Mouse (Mus musculus) hindbrain, embryonic 11.5 days (tissue): ENCODE data around the gene Eng. TPM values are rescaled to one million over a fixed set of nuclear protein-coding genes. Genes with fewer than 3 reads are reported as not detected.

Experiments
- ATAC-seq: fragments of 200-750 bp; cut with Nextera tagmentation; 2 replicates; pipeline ENCODE4 v1.8.0; 2017; ENCODE audit warnings: mild to moderate bottlenecking, moderate TSS enrichment, moderate library complexity; ENCODE audit not compliant: low FRiP score
- DNase-seq: peaks from one replicate; pipeline ENCODE4 v3.0.0-alpha.2; 2015; ENCODE audit warnings: low spot score
- H3K27ac ChIP-seq: fragments of 300-500 bp; sonication (generic); 2 replicates; pipeline ENCODE4 v1.5.1; 2014; ENCODE audit warnings: mild to moderate bottlenecking, low read depth, low read length
- H3K27me3 ChIP-seq: fragments of 300-500 bp; sonication (generic); 2 replicates; pipeline ENCODE4 v1.6.1; 2014; ENCODE audit warnings: mild to moderate bottlenecking, low read length, moderate library complexity, mixed read lengths; ENCODE audit not compliant: control insufficient read depth, insufficient read depth
- H3K36me3 ChIP-seq: fragments of 300-500 bp; sonication (generic); 2 replicates; pipeline ENCODE4 v1.6.1; 2014; ENCODE audit warnings: mild to moderate bottlenecking, low read length, moderate library complexity, mixed read lengths; ENCODE audit not compliant: control insufficient read depth, insufficient read depth
- H3K4me1 ChIP-seq: fragments of 300-500 bp; sonication (generic); replicated peaks from 2 replicates; pipeline ENCODE4 v1.6.1; 2014; ENCODE audit warnings: low read length, mixed read lengths; ENCODE audit not compliant: control insufficient read depth, insufficient read depth
- H3K4me2 ChIP-seq: fragments of 300-500 bp; sonication (generic); replicated peaks from 2 replicates; pipeline ENCODE4 v1.6.1; 2014; ENCODE audit warnings: mild to moderate bottlenecking, low read depth, low read length
- H3K4me3 ChIP-seq: fragments of 300-500 bp; sonication (generic); 2 replicates; pipeline ENCODE4 v1.5.1; 2014; ENCODE audit warnings: low read depth, low read length
- H3K9ac ChIP-seq: fragments of 300-500 bp; sonication (generic); 2 replicates; pipeline ENCODE4 v1.6.1; 2014; ENCODE audit warnings: low read depth, low read length
- H3K9me3 ChIP-seq: fragments of 300-500 bp; sonication (generic); 2 replicates; pipeline ENCODE4 v1.6.1; 2016; ENCODE audit warnings: low read length; ENCODE audit not compliant: control insufficient read depth
- WGBS: fragments of 180-500 bp; shearing (Covaris S2); extraction: QIAGEN DNeasy Blood & Tissue Kit; methylation state at CpG from one replicate; pipeline ENCODE4 v1.1.7; 2014; 5-methylcytosine and 5-hydroxymethylcytosine counted together
- polyA plus RNA-seq: library from polyadenylated mRNA; unstranded; fragments of >200 nt; fragmentation: Nextera tagmentation; extraction: Ambion mirVana; gene quantifications from 2 replicates; pipeline ENCODE4 v1.2.1, GENCODE M21; 2014

The Eng gene
- polyA plus RNA-seq, 1 experiment from 2014 or later: 23.1 TPM

- H3K9me3 ChIP-seq: no peaks in the 10 kb centered on the region
- ATAC-seq (no peak), DNase-seq (no peak)
- H3K36me3 ChIP-seq: no peaks in the 10 kb centered on the region
- H3K27me3 ChIP-seq: no peaks in the 10 kb centered on the region
- no peaks in the 10 kb centered on the region for H3K4me1 ChIP-seq
- no peak overlapping the region for H3K27ac ChIP-seq
- H3K9ac ChIP-seq: no peak overlapping the region
- 90% methylated on average over 15 of the region's 15 CpGs for WGBS
- H3K4me2 ChIP-seq: no peak overlapping the region
- H3K4me3 ChIP-seq: no peak overlapping the region
Measured at GRCm38 (mm10) chr2:32684681-32685428, 38.5 kb downstream of the Eng start.

DNA sequence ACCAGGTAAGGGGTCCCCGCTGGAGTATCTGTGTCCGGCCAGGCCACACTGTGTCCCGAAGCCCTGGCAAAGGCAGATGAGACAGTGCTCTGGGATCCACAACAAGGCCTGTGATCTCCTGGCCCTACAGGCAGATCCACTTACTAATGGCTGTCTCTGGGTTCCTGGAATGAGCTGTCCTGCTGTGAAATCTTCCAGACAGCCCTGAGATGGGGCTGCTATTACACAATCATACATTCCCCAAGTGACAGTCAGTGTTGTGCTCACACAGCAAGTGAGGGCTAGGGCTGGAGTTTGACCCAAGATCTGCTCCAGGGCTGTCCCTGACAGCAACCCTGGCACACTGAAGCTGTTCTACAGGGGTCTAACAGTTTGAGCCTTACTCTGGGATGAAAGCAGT is 39.4 kb downstream of the Eng start:
- H3K4me3 ChIP-seq: no peak overlapping the region
- no peak for ATAC-seq
- H3K27ac ChIP-seq: no peak overlapping the region
- peaks cover 2% of the 10 kb centered on the region; the same call in 1 of the 2 replicates for H3K4me1 ChIP-seq
- no peak overlapping the region for H3K4me2 ChIP-seq
- no peaks in the 10 kb centered on the region for H3K36me3 ChIP-seq
- H3K27me3 ChIP-seq: no peaks in the 10 kb centered on the region
- DNase-seq: no peak
- no peaks in the 10 kb centered on the region for H3K9me3 ChIP-seq
- no peak overlapping the region for H3K9ac ChIP-seq
- WGBS: 100% methylated on average over 3 of the region's 3 CpGs

GRCm38 (mm10) chr2:32686640-32687039 is 40.2 kb downstream of the Eng start:
- Histone ChIP-seq H3K9me3 (no peaks in the 10 kb centered on the region), H3K4me1 (peaks cover 2% of the 10 kb centered on the region; the same call in 1 of the 2 replicates), H3K4me2 (no peak overlapping the region), H3K4me3 (no peak overlapping the region), H3K27me3 (no peaks in the 10 kb centered on the region), H3K9ac (no peak overlapping the region), H3K36me3 (no peaks in the 10 kb centered on the region), H3K27ac (no peak overlapping the region)
- 95% methylated on average over 6 of the region's 6 CpGs for WGBS
- DNase-seq (no peak), ATAC-seq (no peak)

DNA sequence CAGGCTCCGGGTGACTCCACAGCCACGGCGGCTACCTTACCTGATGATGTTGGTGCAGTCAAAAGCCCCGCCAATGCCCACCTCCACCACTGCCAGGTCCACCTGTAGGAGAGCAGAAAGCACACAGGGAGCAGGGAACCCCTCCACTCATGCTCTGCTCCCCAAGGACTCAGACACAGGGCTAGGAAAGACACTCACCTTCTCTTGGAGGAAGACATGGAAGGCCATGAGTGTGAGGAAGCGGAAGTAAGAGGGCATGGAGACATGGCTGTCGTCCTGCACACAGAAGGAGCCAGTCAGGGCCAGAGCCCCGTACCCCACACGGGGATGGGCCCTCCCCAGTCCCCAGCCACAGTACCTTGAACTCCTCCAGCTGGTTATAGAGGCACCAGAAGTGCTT is 41.2 kb downstream of the Eng start:
- H3K27me3 ChIP-seq: no peaks in the 10 kb centered on the region
- no peak for DNase-seq
- no peak overlapping the region for H3K27ac ChIP-seq
- H3K4me1 ChIP-seq: peaks cover 2% of the 10 kb centered on the region; the same call in 1 of the 2 replicates
- no peak overlapping the region for H3K9ac ChIP-seq
- no peaks in the 10 kb centered on the region for H3K9me3 ChIP-seq
- no peak for ATAC-seq
- no peaks in the 10 kb centered on the region for H3K36me3 ChIP-seq
- WGBS: 92% methylated on average over 8 of the region's 8 CpGs
- no peak overlapping the region for H3K4me3 ChIP-seq
- no peak overlapping the region for H3K4me2 ChIP-seq

- Histone ChIP-seq H3K27ac (no peak overlapping the region), H3K27me3 (no peaks in the 10 kb centered on the region)
Measured at GRCm38 (mm10) chr2:32689420-32689819, 43.0 kb downstream of the Eng start.

GRCm38 (mm10) chr2:32691041-32691440 is 44.6 kb downstream of the Eng start:
- no peaks in the 10 kb centered on the region for H3K27me3 ChIP-seq
- DNase-seq: no peak
- H3K9me3 ChIP-seq: no peaks in the 10 kb centered on the region
- H3K4me3 ChIP-seq: no peak overlapping the region
- 83% methylated on average over 11 of the region's 11 CpGs for WGBS
- H3K36me3 ChIP-seq: no peaks in the 10 kb centered on the region
- no peak overlapping the region for H3K27ac ChIP-seq
- no peak overlapping the region for H3K9ac ChIP-seq
- no peak for ATAC-seq
- H3K4me2 ChIP-seq: no peak overlapping the region
- H3K4me1 ChIP-seq: peaks cover 2% of the 10 kb centered on the region; the same call in 1 of the 2 replicates

More at GRCm38 (mm10) chr2:32689420-32689819, 43.0 kb downstream of the Eng start:
- Histone ChIP-seq H3K4me1 (peaks cover 2% of the 10 kb centered on the region; the same call in 1 of the 2 replicates), H3K9ac (no peak overlapping the region), H3K36me3 (no peaks in the 10 kb centered on the region), H3K4me3 (no peak overlapping the region), H3K9me3 (no peaks in the 10 kb centered on the region), H3K4me2 (no peak overlapping the region)
- WGBS: 22% methylated on average over 5 of the region's 5 CpGs
- peak; percentile 92 for DNase-seq
- ATAC-seq: no peak

- ATAC-seq: no peak
- no peaks in the 10 kb centered on the region for H3K36me3 ChIP-seq
- H3K4me2 ChIP-seq: no peak overlapping the region
Measured at GRCm38 (mm10) chr2:32692496-32692895, 46.1 kb downstream of the Eng start.

DNA sequence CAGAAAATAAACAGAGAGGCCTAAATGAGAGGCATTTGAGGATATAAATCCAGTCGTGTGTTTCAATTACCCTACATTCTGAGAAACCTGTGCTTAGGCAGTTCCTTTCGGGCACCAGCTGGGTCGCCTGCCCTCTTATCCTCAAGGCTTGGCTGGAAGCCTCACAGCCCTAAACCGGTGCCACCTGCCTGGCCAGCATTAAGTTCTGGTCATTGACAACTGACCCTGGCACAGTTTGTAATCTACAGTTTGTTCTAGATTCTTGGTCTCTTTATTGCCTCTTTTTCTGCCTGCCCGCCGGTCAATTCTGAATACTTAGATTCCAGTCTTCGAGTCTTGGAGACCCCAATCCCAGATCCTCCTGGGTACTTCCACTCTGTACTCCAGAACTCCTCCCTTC is 46.9 kb downstream of the Eng start:
- Histone ChIP-seq H3K27ac (peak overlapping the region; percentile 56; the same call in 1 of the 2 replicates), H3K4me3 (peak overlapping the region; percentile 68), H3K9me3 (no peaks in the 10 kb centered on the region), H3K4me2 (peak overlapping the region; percentile 88), H3K27me3 (no peaks in the 10 kb centered on the region), H3K9ac (peak overlapping the region; percentile 80), H3K36me3 (no peaks in the 10 kb centered on the region), H3K4me1 (peaks cover 2% of the 10 kb centered on the region; the same call in 1 of the 2 replicates)
- WGBS: 30% methylated on average over 7 of the region's 7 CpGs
- DNase-seq: no peak
- ATAC-seq: no peak

More at GRCm38 (mm10) chr2:32692496-32692895, 46.1 kb downstream of the Eng start:
- Histone ChIP-seq H3K9me3 (no peaks in the 10 kb centered on the region), H3K4me1 (peaks cover 2% of the 10 kb centered on the region; the same call in 1 of the 2 replicates), H3K27me3 (no peaks in the 10 kb centered on the region), H3K9ac (no peak overlapping the region), H3K4me3 (no peak overlapping the region), H3K27ac (no peak overlapping the region)
- DNase-seq: no peak
- 95% methylated on average over 14 of the region's 14 CpGs for WGBS
